Mouse (Mus musculus) hindbrain, embryonic 16.5 days (tissue): ENCODE measurements around the gene Pard3. TPM values are rescaled to one million over a fixed set of nuclear protein-coding genes. Genes with fewer than 3 reads are reported as not detected.
"Not testable (repeated sequence)": the region's sequence is repeated elsewhere in the genome, so short reads cannot be mapped to it uniquely, and the experiment has no call there.

Experiments used
- ATAC-seq: fragments of 200-750 bp; cut with Nextera tagmentation; 2 replicates; pipeline ENCODE4 v1.8.0; 2017; ENCODE audit warnings: moderate TSS enrichment, moderate library complexity
- H3K27ac ChIP-seq: fragments of 300-500 bp; sonication (generic); 2 replicates; pipeline ENCODE4 v1.5.1; 2014; ENCODE audit warnings: low read depth, mild to moderate bottlenecking, control low read depth, low read length, moderate library complexity
- H3K27me3 ChIP-seq: fragments of 300-500 bp; sonication (generic); replicated peaks from 2 replicates; pipeline ENCODE4 v1.6.1; 2014; ENCODE audit warnings: low read length; ENCODE audit not compliant: control insufficient read depth, insufficient read depth
- H3K36me3 ChIP-seq: fragments of 300-500 bp; sonication (generic); 2 replicates; pipeline ENCODE4 v1.6.1; 2014; ENCODE audit warnings: mild to moderate bottlenecking, low read length, moderate library complexity, mixed read lengths; ENCODE audit not compliant: control insufficient read depth, insufficient read depth
- H3K4me1 ChIP-seq: fragments of 300-500 bp; sonication (generic); 2 replicates; pipeline ENCODE4 v1.6.1; 2014; ENCODE audit warnings: low read depth, low read length; ENCODE audit not compliant: control insufficient read depth, insufficient read depth
- H3K4me2 ChIP-seq: fragments of 300-500 bp; sonication (generic); 2 replicates; pipeline ENCODE4 v1.6.1; 2014; ENCODE audit warnings: mild to moderate bottlenecking, low read length, control low read depth, moderate library complexity
- H3K4me3 ChIP-seq: fragments of 300-500 bp; sonication (generic); 2 replicates; pipeline ENCODE4 v1.5.1; 2014; ENCODE audit warnings: mild to moderate bottlenecking, low read length, control low read depth, moderate library complexity
- H3K9ac ChIP-seq: fragments of 300-500 bp; sonication (generic); 2 replicates; pipeline ENCODE4 v1.6.1; 2014; ENCODE audit warnings: low read depth, mild to moderate bottlenecking, control low read depth, low read length, moderate library complexity
- H3K9me3 ChIP-seq: fragments of 300-500 bp; sonication (generic); 2 replicates; pipeline ENCODE4 v1.6.1; 2014; ENCODE audit warnings: mild to moderate bottlenecking, low read length, moderate library complexity; ENCODE audit not compliant: control insufficient read depth
- WGBS: fragments of 180-500 bp; shearing (Covaris S2); extraction: QIAGEN DNeasy Blood & Tissue Kit; methylation state at CpG from one replicate; pipeline ENCODE4 v1.1.7; 2014; 5-methylcytosine and 5-hydroxymethylcytosine counted together
- polyA plus RNA-seq: library from polyadenylated mRNA; unstranded; fragments of >200 nt; fragmentation: Nextera tagmentation; extraction: Ambion mirVana; gene quantifications from 2 replicates; pipeline ENCODE4 v1.2.1, GENCODE M21; 2015

Pard3 gene
- polyA plus RNA-seq, 1 experiment from 2014 or later, result 12.1 TPM

DNA sequence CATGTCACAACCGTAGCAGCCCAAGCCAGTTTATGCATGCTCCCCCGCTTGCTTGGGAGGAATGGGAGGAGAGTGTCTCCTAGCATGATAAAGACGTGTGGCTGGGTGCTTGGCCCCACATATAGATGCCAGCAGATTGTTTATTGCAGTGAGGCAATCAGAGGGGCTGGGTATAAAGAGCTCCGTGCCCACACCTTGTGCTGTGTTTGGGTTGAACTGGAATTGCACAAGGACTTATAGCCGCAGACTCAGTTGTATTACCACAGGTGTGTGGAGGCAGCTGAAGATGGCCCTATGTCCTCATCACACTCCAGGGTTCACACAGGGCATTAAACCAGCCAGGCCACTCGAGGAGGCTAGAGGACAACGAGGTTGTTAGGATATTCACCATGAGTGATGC, 98.2 kb downstream of the Pard3 start:
- no peaks in the 10 kb centered on the region for H3K9me3 ChIP-seq
- no peak overlapping the region for H3K9ac ChIP-seq
- H3K27me3 ChIP-seq, result no peaks in the 10 kb centered on the region
- 93% methylated on average over 7 of the region's 7 CpGs for WGBS
- H3K36me3 ChIP-seq, result no peaks in the 10 kb centered on the region
- H3K27ac ChIP-seq, result no peak overlapping the region
- no peak overlapping the region for H3K4me3 ChIP-seq
- H3K4me2 ChIP-seq, result no peak overlapping the region
- no peaks in the 10 kb centered on the region for H3K4me1 ChIP-seq
- no peak for ATAC-seq

- 78% methylated on average over 1 of the region's 1 CpGs for WGBS
Observed at GRCm38 (mm10) chr8:127162821-127163220, 99.1 kb downstream of the Pard3 start.

DNA sequence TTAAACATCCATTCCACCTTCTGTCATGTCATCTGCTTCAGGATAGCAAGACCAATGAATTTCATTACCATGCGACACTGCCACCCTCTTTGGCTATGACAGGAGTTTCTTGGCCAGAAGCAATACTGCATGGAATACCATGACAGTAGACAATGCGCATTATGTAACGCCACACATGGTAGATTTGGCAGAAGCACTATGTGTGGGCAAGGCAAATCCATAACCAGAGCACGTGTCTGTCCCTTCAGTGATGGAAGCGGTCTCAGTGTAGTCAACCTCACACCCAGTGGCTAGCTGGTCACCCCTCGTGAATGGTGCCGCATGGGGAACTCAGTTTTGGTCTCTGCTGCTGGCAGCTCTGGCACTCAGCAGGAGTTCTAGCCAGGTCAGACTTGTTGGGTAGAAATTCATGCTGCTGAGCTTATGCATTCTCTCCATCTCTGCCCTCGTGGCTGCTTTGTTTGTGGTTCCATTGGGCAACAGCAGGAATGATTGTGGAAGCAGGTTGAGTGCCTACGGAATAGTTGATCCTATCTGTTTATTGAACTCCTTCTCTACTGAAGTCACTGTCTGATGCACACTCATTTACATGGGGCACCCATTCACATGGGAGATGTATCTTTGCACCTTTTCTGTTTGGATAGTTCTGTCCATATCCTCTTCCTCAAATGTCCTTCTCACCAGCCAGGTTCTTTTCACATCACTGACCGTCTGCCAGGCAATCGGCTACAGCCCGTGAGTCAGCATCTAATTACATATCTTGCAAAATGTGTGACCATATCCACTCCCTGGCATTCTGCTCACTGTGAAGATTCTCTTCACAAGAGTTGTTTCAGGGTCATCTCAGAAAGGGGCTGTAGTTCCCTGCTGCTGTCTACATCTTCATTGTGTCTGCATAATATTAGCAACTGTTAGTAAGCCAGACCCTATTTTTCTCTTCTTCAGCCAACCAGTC, 100.9 kb downstream of the Pard3 start:
- WGBS, result 91% methylated on average over 12 of the region's 12 CpGs
- no peak for ATAC-seq
- Histone ChIP-seq H3K4me1 (no peaks in the 10 kb centered on the region), H3K4me3 (no peak overlapping the region), H3K27me3 (no peaks in the 10 kb centered on the region), H3K9ac (no peak overlapping the region), H3K9me3 (no peaks in the 10 kb centered on the region), H3K27ac (no peak overlapping the region), H3K4me2 (no peak overlapping the region), H3K36me3 (no peaks in the 10 kb centered on the region)

More at GRCm38 (mm10) chr8:127162821-127163220, 99.1 kb downstream of the Pard3 start:
- Histone ChIP-seq H3K36me3 (no peaks in the 10 kb centered on the region), H3K9me3 (no peaks in the 10 kb centered on the region), H3K4me2 (no peak overlapping the region), H3K9ac (no peak overlapping the region), H3K27me3 (no peaks in the 10 kb centered on the region), H3K27ac (no peak overlapping the region), H3K4me3 (no peak overlapping the region), H3K4me1 (no peaks in the 10 kb centered on the region)
- no peak for ATAC-seq

- no peak for ATAC-seq
- no peaks in the 10 kb centered on the region for H3K36me3 ChIP-seq
- H3K4me3 ChIP-seq, result no peak overlapping the region
- 89% methylated on average over 2 of the region's 2 CpGs for WGBS
- H3K27ac ChIP-seq, result no peak overlapping the region
- H3K27me3 ChIP-seq, result no peaks in the 10 kb centered on the region
- no peaks in the 10 kb centered on the region for H3K4me1 ChIP-seq
- no peak overlapping the region for H3K4me2 ChIP-seq
- H3K9me3 ChIP-seq, result no peaks in the 10 kb centered on the region
- no peak overlapping the region for H3K9ac ChIP-seq
Observed at GRCm38 (mm10) chr8:127168496-127168895, 104.8 kb downstream of the Pard3 start.

GRCm38 (mm10) chr8:127169361-127169760, 105.7 kb downstream of the Pard3 start:
- Histone ChIP-seq H3K4me1 (no peaks in the 10 kb centered on the region), H3K9me3 (no peaks in the 10 kb centered on the region), H3K9ac (no peak overlapping the region), H3K27ac (no peak overlapping the region), H3K4me3 (no peak overlapping the region), H3K4me2 (no peak overlapping the region), H3K27me3 (no peaks in the 10 kb centered on the region), H3K36me3 (no peaks in the 10 kb centered on the region)
- no peak for ATAC-seq
- over 99% methylated on average over 5 of the region's 5 CpGs for WGBS

DNA sequence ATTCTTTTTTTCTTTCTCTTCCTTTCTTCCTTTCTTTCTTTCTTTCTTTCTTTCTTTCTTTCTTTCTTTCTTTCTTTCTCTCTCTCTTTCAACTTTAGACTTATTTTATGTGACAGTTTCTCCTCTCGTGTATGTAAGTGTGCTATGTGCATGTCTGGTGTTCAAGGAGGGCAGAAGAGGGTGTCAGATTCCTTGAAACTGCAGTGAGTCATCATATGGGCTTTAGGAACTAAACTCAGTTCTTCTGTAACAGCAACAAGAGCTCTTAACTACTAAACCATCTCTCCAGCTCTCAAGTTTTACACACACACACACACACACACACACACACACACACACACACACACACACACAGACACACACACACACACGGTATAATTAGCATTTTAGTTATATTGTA, 106.7 kb downstream of the Pard3 start:
- H3K27ac ChIP-seq, H3K4me3 ChIP-seq, H3K27me3 ChIP-seq, H3K4me1 ChIP-seq, H3K36me3 ChIP-seq, H3K9me3 ChIP-seq, H3K4me2 ChIP-seq, ATAC-seq, H3K9ac ChIP-seq: not testable (repeated sequence)
- WGBS, result 82% methylated on average over 2 of the region's 2 CpGs

DNA sequence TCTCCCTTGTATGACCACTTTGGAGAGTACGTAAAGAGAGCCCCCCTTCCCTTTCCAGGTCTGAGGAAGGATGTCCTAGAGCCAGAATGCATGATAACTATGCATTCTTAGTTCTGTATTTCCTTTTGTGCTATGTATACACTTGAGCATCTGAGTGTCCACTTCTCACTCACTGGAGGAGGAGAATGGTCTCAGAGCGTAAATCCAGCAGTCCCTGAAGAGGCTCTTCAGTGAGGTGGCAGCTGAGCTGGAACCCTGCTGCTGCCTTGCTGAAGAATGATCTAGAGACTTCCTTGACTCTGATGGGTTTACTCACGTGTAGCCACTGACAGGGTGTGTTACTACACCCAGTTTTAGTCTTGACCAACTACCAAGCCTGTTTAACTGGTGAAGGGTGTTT, 107.2 kb downstream of the Pard3 start:
- Histone ChIP-seq H3K9ac (no peak overlapping the region), H3K4me2 (no peak overlapping the region), H3K4me1 (no peaks in the 10 kb centered on the region), H3K4me3 (no peak overlapping the region), H3K9me3 (no peaks in the 10 kb centered on the region), H3K27me3 (no peaks in the 10 kb centered on the region), H3K27ac (no peak overlapping the region), H3K36me3 (no peaks in the 10 kb centered on the region)
- no peak for ATAC-seq
- 87% methylated on average over 3 of the region's 3 CpGs for WGBS

GRCm38 (mm10) chr8:127173483-127173882, 109.8 kb downstream of the Pard3 start:
- H3K27ac ChIP-seq, result no peak overlapping the region
- no peaks in the 10 kb centered on the region for H3K27me3 ChIP-seq
- H3K9ac ChIP-seq, result no peak overlapping the region
- no peaks in the 10 kb centered on the region for H3K9me3 ChIP-seq
- no peaks in the 10 kb centered on the region for H3K36me3 ChIP-seq
- no peaks in the 10 kb centered on the region for H3K4me1 ChIP-seq
- no peak overlapping the region for H3K4me2 ChIP-seq
- WGBS, result 86% methylated on average over 5 of the region's 5 CpGs
- no peak overlapping the region for H3K4me3 ChIP-seq
- ATAC-seq, result no peak

GRCm38 (mm10) chr8:127174411-127174810, 110.7 kb downstream of the Pard3 start:
- ATAC-seq, result no peak
- H3K9me3 ChIP-seq, result no peaks in the 10 kb centered on the region
- H3K4me3 ChIP-seq, result no peak overlapping the region
- H3K36me3 ChIP-seq, result no peaks in the 10 kb centered on the region
- WGBS, result 94% methylated on average over 6 of the region's 6 CpGs
- H3K27me3 ChIP-seq, result no peaks in the 10 kb centered on the region
- no peaks in the 10 kb centered on the region for H3K4me1 ChIP-seq
- H3K9ac ChIP-seq, result no peak overlapping the region
- no peak overlapping the region for H3K4me2 ChIP-seq
- no peak overlapping the region for H3K27ac ChIP-seq
